In the genomic region with DNA sequence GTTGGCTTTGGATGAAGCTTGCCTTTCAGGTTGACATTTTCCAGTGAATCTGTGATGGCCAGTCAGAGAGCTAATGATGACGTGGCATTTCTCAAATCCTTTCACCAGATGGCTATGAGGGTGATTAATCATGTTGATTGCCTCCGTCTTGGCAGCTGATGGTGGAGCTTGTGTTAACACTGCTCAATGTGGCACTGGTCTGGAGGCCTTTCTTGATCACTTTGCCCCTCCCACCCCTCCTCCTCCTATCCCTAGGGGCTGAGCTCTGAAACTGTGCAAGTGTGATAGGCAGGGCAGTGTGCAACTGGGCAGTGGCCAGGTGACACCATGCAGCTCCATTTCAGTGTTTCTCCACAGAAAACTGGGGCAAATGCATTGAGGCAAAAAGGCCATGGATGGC, we compare ENCODE assay signal across 12 mouse cellular contexts. TPM values are rescaled to one million over a fixed set of nuclear protein-coding genes. Genes with fewer than 3 reads are reported as not detected.
DNase-seq lines count a peak whose midpoint lies in the region; ATAC-seq and TF ChIP-seq lines count a peak whose summit lies in the region.
"Had no signal": no experiment of that assay in that cellular context is flagged by ENCODE, and none has a peak within 500 bp of the region (broad histone marks: within the 10 kb centered on the region; RNA-seq: fewer than 3 reads in every experiment).

No protein-coding gene starts in this region.

- 54% methylated on average over 2 of the region's 2 CpGs for WGBS in kidney, adult 2 months
- WGBS in kidney, embryonic 15.5 days, result 54% methylated on average over 2 of the region's 2 CpGs

- TF ChIP-seq POLR2A in kidney, adult 2 months (IDR thresholded peaks at IDR 0.05; ENCODE audit: low read depth, low read length), result no peak

- no peak overlapping the region for H3K9ac ChIP-seq in kidney, embryonic 15.5 days

- no peaks in the 10 kb centered on the region for H3K9me3 ChIP-seq in kidney, embryonic 15.5 days (replicated peaks)

- no peak for TF ChIP-seq CTCF in kidney, adult 2 months (conservative IDR thresholded peaks at IDR 0.05; ENCODE audit: insufficient read depth, insufficient read length, low read depth, low read length)

- peak; percentile 4 for DNase-seq in kidney, adult 2 months
- peak; percentile 46 for DNase-seq in Muller cell, postnatal 12 days (ENCODE audit: inconsistent ontology term)
- DNase-seq in adrenal gland, postnatal 10 days, result peak; percentile 67
- peak; percentile 17 for DNase-seq in embryo, embryonic 9.5 days (ENCODE audit: extremely low spot score)
- no peak for DNase-seq in cerebellum, postnatal 36 days
- DNase-seq in left cerebral cortex, adult 18-20 months (ENCODE audit: low spot score in 2 of 2), result no peak
- DNase-seq in thymus, postnatal 36 days, result no peak
- DNase-seq: cerebellum, adult 18-20 months; lung, adult 18-20 months had no signal

- ATAC-seq in kidney, embryonic 15.5 days (replicated peaks; ENCODE audit: low FRiP score), result no peak
- ATAC-seq: Patski had no signal

- no peak overlapping the region for H3K4me3 ChIP-seq in kidney, adult 2 months (ENCODE audit: insufficient read depth, low read depth, low read length)
- no peak overlapping the region for H3K4me3 ChIP-seq in kidney, embryonic 15.5 days (replicated peaks)
- H3K4me3 ChIP-seq: erythroblast, embryonic 14.5 days had no signal

- no peaks in the 10 kb centered on the region for H3K27me3 ChIP-seq in kidney, adult 2 months (replicated peaks; ENCODE audit: control insufficient read depth, insufficient read depth, low read length)
- no peaks in the 10 kb centered on the region for H3K27me3 ChIP-seq in kidney, embryonic 15.5 days
- H3K27me3 ChIP-seq: Patski had no signal

- H3K27ac ChIP-seq in kidney, adult 2 months (ENCODE audit: insufficient read depth, low read depth, low read length), result no peak overlapping the region
- H3K27ac ChIP-seq in kidney, embryonic 15.5 days, result no peak overlapping the region

- no peaks in the 10 kb centered on the region for H3K4me1 ChIP-seq in kidney, adult 2 months (ENCODE audit: control insufficient read depth, insufficient read depth, low read length)
- H3K4me1 ChIP-seq in kidney, embryonic 15.5 days, result no peaks in the 10 kb centered on the region

- no peaks in the 10 kb centered on the region for H3K36me3 ChIP-seq in kidney, adult 2 months (ENCODE audit: control insufficient read depth, insufficient read depth, low read length)
- H3K36me3 ChIP-seq in kidney, embryonic 15.5 days, result no peaks in the 10 kb centered on the region

- H3K4me2 ChIP-seq in kidney, embryonic 15.5 days, result no peak overlapping the region

RNA-seq across cellular contexts. Expression of a gene that starts 8.8 kb away (rescaled TPM):
- polyA plus RNA-seq in kidney, adult 2 months (2012; rRNA removed), result 3.7 and 5.3 TPM in 2 replicates
- polyA plus RNA-seq in kidney, embryonic 15.5 days (2015; fragmentation: Nextera tagmentation; extraction: Ambion mirVana), result 5.8 and 6.3 TPM in 2 replicates
- total RNA-seq in adrenal gland, postnatal 10 days (2021), result 10 to 100 TPM; 17.4 to 30.9 TPM
- total RNA-seq in left cerebral cortex, adult 18-20 months (2021), result 1 to 10 TPM; 5.9 to 6.8 TPM

RNA-seq across cellular contexts. Expression of a gene that starts 29.8 kb away (rescaled TPM):
- polyA plus RNA-seq in kidney, adult 2 months (2012; rRNA removed), result 0.63 and 0.91 TPM in 2 replicates
- polyA plus RNA-seq in kidney, embryonic 15.5 days (2015; fragmentation: Nextera tagmentation; extraction: Ambion mirVana), result 1.3 and 2.4 TPM in 2 replicates
- 1 to 10 TPM; 6.2 to 6.3 TPM for total RNA-seq in adrenal gland, postnatal 10 days (2021)
- total RNA-seq in left cerebral cortex, adult 18-20 months (2021), result under 1 TPM in 1 of 2 experiments, not detected in 1; 0.47 TPM

Comparison
In these comparisons a context has a peak if more than half of its experiments do, and no peak if none do; other contexts are left out.
1. DNase-seq: peak in kidney, adult 2 months (single experiment), Muller cell, postnatal 12 days (single experiment), adrenal gland, postnatal 10 days (single experiment) and embryo, embryonic 9.5 days (single experiment); none in cerebellum, postnatal 36 days (0 of 2), left cerebral cortex, adult 18-20 months (0 of 2) and thymus, postnatal 36 days (0 of 2).
2. RNA of a gene that starts 29.8 kb away (total RNA-seq): 6.2 to 6.3 TPM in adrenal gland, postnatal 10 days; 0.47 TPM in left cerebral cortex, adult 18-20 months; every median in the first group is over 4 times any median in the second.